13 mouse cellular contexts compared by ENCODE assay signal in the genomic region with DNA sequence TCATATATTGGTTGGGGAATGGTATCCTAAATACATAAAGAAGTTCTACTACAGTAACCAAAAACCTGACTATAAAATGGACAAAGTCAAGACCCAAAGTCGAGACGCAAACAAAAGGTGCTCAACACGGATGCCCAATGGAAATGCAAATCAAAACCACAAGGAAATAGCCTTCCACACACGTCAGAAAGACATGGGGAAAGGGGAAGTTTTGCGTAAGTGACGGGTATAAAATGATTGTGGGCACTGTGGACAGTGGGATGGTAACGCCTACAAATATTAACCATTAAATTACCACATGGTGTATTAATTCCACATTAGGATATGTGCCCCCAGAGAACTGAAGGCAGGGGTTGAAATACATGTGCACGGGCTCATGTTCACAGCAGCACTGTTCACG. TPM values are rescaled to one million over a fixed set of nuclear protein-coding genes. Genes with fewer than 3 reads are reported as not detected.
A peak's percentile ranks its signal among the peaks of the same experiment; 100 is the strongest.
DNase-seq lines count a peak whose midpoint lies in the region; ATAC-seq lines count a peak whose summit lies in the region.
"Had no signal": no experiment of that assay in that cellular context is flagged by ENCODE, and none has a peak within 500 bp of the region (broad histone marks: within the 10 kb centered on the region; RNA-seq: fewer than 3 reads in every experiment).

No protein-coding gene starts in this region.

- DNase-seq in 416B (ENCODE audit: low read depth) (peak; percentile 68), A20 (ENCODE audit: low read depth, low spot score) (peak; percentile 37)
- DNase-seq in frontal cortex, postnatal 10 days (ENCODE audit: low spot score in 2 of 2): no peak
- DNase-seq in right cerebral cortex, adult 18-20 months: no peak
- no peak for DNase-seq in ovary, adult 18-20 months (ENCODE audit: low spot score)
- DNase-seq: cerebellum, adult 18-20 months; embryo, embryonic 11 days; right cerebral cortex, postnatal 25 days had no signal

- peak; percentile 62 for ATAC-seq in common myeloid progenitor, adult 5-6 weeks (replicated peaks; ENCODE audit: low read depth, poor library complexity, severe bottlenecking)
- peak; percentile 59 for ATAC-seq in monocyte, adult 5-6 weeks (replicated peaks; ENCODE audit: insufficient number of reproducible peaks, low FRiP score, low TSS enrichment, poor library complexity, severe bottlenecking)
- ATAC-seq: CD4-positive, CD25-positive, alpha-beta regulatory T cell, adult 4 months; forebrain, embryonic 13.5 days; inflammation-experienced regulatory T-cells, adult 6 months had no signal

RNA-seq across cellular contexts. Expression of gene Uck2, which starts 38.8 kb away (rescaled TPM):
- 198 and 245 TPM in 2 replicates for total RNA-seq in common myeloid progenitor, adult 5-6 weeks (2017)
- total RNA-seq in monocyte, adult 5-6 weeks (2017): 12.9 to 32.1 TPM (median 23.7 TPM) in 3 replicates

Comparison
In these comparisons a context has a peak if more than half of its experiments do, and no peak if none do; other contexts are left out.
1. DNase-seq: peak in 416B (single experiment) and A20 (single experiment); none in frontal cortex, postnatal 10 days (0 of 2), right cerebral cortex, adult 18-20 months (single experiment) and ovary, adult 18-20 months (single experiment).